Mouse (Mus musculus): ENCODE data around the gene Dcp1a.

- no peak for TF ChIP-seq CTCF (IDR thresholded peaks at IDR 0.05; ENCODE audit: extremely low read depth, insufficient read depth, insufficient read length, insufficient replicate concordance)
- TF ChIP-seq POLR2A (IDR thresholded peaks at IDR 0.05; ENCODE audit: low read depth, low read length): no peak
These were observed 23.3 kb upstream of the Dcp1a start for GRCm38 (mm10) chr14:30455801-30456595.
